Mouse (Mus musculus) thymus, adult 2 months (tissue): ENCODE measurements at regions not wholly inside any gene's neighbourhood (a gene's known extent, or its start where the extent isn't known, plus 50 kb on each side); places are given as distances from the start of the nearest gene placed in this dataset.

Experiments used
- CTCF ChIP-seq: fragments of 200-500 bp; IDR thresholded peaks from 2 replicates; pipeline ENCODE4 v1.5.1; 2012; ENCODE audit warnings: mild to moderate bottlenecking, control low read depth, low read length, moderate library complexity, borderline replicate concordance; ENCODE audit not compliant: control insufficient read depth, poor library complexity, insufficient read depth; ENCODE audit errors: extremely low read depth
- POLR2A ChIP-seq: fragments of 200-500 bp; IDR thresholded peaks from 2 replicates; pipeline ENCODE4 v1.6.1; 2012; ENCODE audit warnings: mild to moderate bottlenecking, low read length, control low read depth, moderate library complexity; ENCODE audit not compliant: control insufficient read depth, poor library complexity, insufficient read depth; ENCODE audit errors: extremely low read depth

DNA sequence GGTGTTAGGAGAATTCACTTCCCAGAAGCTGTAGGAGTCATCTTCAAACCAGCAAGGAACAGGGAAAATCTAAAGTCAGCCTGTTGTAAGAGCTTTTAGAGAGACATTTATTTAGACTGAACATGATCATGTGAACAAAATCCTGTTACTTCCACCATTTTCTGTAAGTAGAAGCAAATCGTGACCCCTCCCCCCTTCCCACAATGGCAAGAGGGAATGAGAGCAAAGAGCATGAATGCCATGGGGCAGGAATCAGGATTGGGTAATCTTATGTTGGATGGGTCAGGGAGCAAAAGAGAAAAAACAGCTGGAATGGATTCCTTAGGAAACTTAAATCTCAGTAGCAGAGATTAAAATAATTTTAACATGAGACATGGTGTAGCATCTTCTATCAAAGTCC is 127.4 kb upstream of the Spaca1 start:
- no peak for TF ChIP-seq CTCF
- TF ChIP-seq POLR2A, result no peak
